Mouse (Mus musculus) myocyte (in vitro differentiated cells): ENCODE data around the gene Mfsd6l. TPM values are rescaled to one million over a fixed set of nuclear protein-coding genes. Genes with fewer than 3 reads are reported as not detected.

Experiments
- H3K27me3 ChIP-seq: one replicate; pipeline ENCODE4 v1.6.1; 2011; ENCODE audit not compliant: control insufficient read depth, insufficient read depth, insufficient read length
- H3K36me3 ChIP-seq: one replicate; pipeline ENCODE4 v1.6.1; 2011; ENCODE audit not compliant: control insufficient read depth, insufficient read depth
- H3K4me2 ChIP-seq: one replicate; pipeline ENCODE4 v1.6.1; 2011; ENCODE audit warnings: low read depth, control low read depth
- H3K4me3 ChIP-seq: one replicate; pipeline ENCODE4 v1.5.1; 2011; ENCODE audit warnings: mild to moderate bottlenecking, control low read depth, moderate library complexity
- H3K79me2 ChIP-seq: one replicate; pipeline ENCODE4 v1.6.1; 2011; ENCODE audit not compliant: control insufficient read depth, insufficient read depth
- H3ac ChIP-seq: one replicate; pipeline ENCODE4 v1.6.1; 2011; ENCODE audit not compliant: control insufficient read depth, insufficient read length
- CEBPB ChIP-seq: IDR thresholded peaks from 2 replicates; pipeline ENCODE4 v1.6.1; 2011; ENCODE audit warnings: mild to moderate bottlenecking, moderate library complexity; ENCODE audit not compliant: poor library complexity, insufficient read depth, severe bottlenecking
- E2F4 ChIP-seq: IDR thresholded peaks from one replicate; pipeline ENCODE4 v1.6.1; 2011; ENCODE audit warnings: mild to moderate bottlenecking, control low read depth, moderate library complexity; ENCODE audit not compliant: insufficient read depth
- MAX ChIP-seq: IDR thresholded peaks from one replicate; pipeline ENCODE4 v1.6.1; 2011; ENCODE audit warnings: low read depth, mild to moderate bottlenecking, control low read depth
- MYOD1 ChIP-seq, 3 experiments: IDR thresholded peaks; one replicate each; pipeline ENCODE4 v1.6.1; 2011; ENCODE audit warnings: control low read depth in 2 of 3, low read depth in 2 of 3, mild to moderate bottlenecking in 2 of 3, moderate library complexity in 1 of 3; ENCODE audit not compliant: insufficient read length in 2 of 3, control insufficient read depth in 1 of 3
- MYOG ChIP-seq, 3 experiments: IDR thresholded peaks; one replicate each; pipeline ENCODE4 v1.6.1; 2011; ENCODE audit warnings: control low read depth in 2 of 3, low read depth in 2 of 3, mild to moderate bottlenecking in 2 of 3; ENCODE audit not compliant: insufficient read length in 2 of 3, control insufficient read depth in 1 of 3, insufficient read depth in 1 of 3
- POLR2A ChIP-seq: IDR thresholded peaks from one replicate; pipeline ENCODE4 v1.6.1; 2011; ENCODE audit warnings: low read depth, mild to moderate bottlenecking, control low read depth, moderate library complexity; ENCODE audit not compliant: insufficient read length
- POLR2AphosphoS2 ChIP-seq: IDR thresholded peaks from one replicate; pipeline ENCODE4 v1.6.1; 2011; ENCODE audit warnings: low read depth, control low read depth; ENCODE audit not compliant: insufficient read length
- REST ChIP-seq: IDR thresholded peaks from one replicate; pipeline ENCODE4 v1.6.1; 2011; ENCODE audit warnings: mild to moderate bottlenecking, control low read depth, moderate library complexity; ENCODE audit not compliant: insufficient read depth, insufficient read length
- SRF ChIP-seq: IDR thresholded peaks from one replicate; pipeline ENCODE4 v1.6.1; 2011; ENCODE audit warnings: low read depth; ENCODE audit not compliant: control insufficient read depth, insufficient read length
- TCF12 ChIP-seq: IDR thresholded peaks from one replicate; pipeline ENCODE4 v1.6.1; 2011; ENCODE audit warnings: mild to moderate bottlenecking, control low read depth; ENCODE audit not compliant: poor library complexity, insufficient read depth, severe bottlenecking
- TCF3 ChIP-seq: IDR thresholded peaks from one replicate; pipeline ENCODE4 v1.6.1; 2011; ENCODE audit warnings: low read depth, control low read depth; ENCODE audit not compliant: insufficient read length
- USF1 ChIP-seq: IDR thresholded peaks from one replicate; pipeline ENCODE4 v1.6.1; 2011; ENCODE audit warnings: low read depth, mild to moderate bottlenecking, control low read depth, moderate library complexity
- polyA plus RNA-seq: library from polyadenylated mRNA; unstranded; fragments of >200 nt; fragmentation: generic; extraction: Trizol; gene quantifications from one replicate; pipeline ENCODE4 v1.2.1, GENCODE M21; 2012; ENCODE audit warnings: missing spikeins

Gene Mfsd6l
- polyA plus RNA-seq, 1 experiment: not detected

- no peak overlapping the region for H3K4me3 ChIP-seq
- H3K36me3 ChIP-seq: no peaks in the 10 kb centered on the region
- no peak overlapping the region for H3ac ChIP-seq
- H3K79me2 ChIP-seq: no peaks in the 10 kb centered on the region
- TF ChIP-seq MYOG (IDR thresholded peaks at IDR 0.05; ENCODE audit: control insufficient read depth in 1 of 3, insufficient read depth in 1 of 3, insufficient read length in 2 of 3, low read depth in 2 of 3) (no peak), TCF12 (no peak), SRF (no peak), USF1 (no peak), MYOD1 (IDR thresholded peaks at IDR 0.05; ENCODE audit: control insufficient read depth in 1 of 3, insufficient read length in 2 of 3, low read depth in 2 of 3) (no peak), TCF3 (no peak), POLR2AphosphoS2 (no peak), MAX (no peak), E2F4 (no peak), POLR2A (no peak), REST (no peak), CEBPB (no peak)
- peak overlapping the region; percentile 53 for H3K4me2 ChIP-seq
- no peaks in the 10 kb centered on the region for H3K27me3 ChIP-seq
Measured at GRCm38 (mm10) chr11:68536026-68536425, 20.0 kb upstream of the Mfsd6l start.

GRCm38 (mm10) chr11:68536465-68536864 lies 19.5 kb upstream of the Mfsd6l start:
- no peak for TF ChIP-seq E2F4
- peak; percentile 6 to 84 (median 76) for TF ChIP-seq MYOD1 (IDR thresholded peaks at IDR 0.05; ENCODE audit: control insufficient read depth in 1 of 3, insufficient read length in 2 of 3, low read depth in 2 of 3)
- TF ChIP-seq SRF: peak; percentile 85
- TF ChIP-seq MYOG (IDR thresholded peaks at IDR 0.05; ENCODE audit: control insufficient read depth in 1 of 3, insufficient read depth in 1 of 3, insufficient read length in 2 of 3, low read depth in 2 of 3): peak in 2 of 3 experiments; percentile 44 to 46
- no peak for TF ChIP-seq POLR2AphosphoS2
- Histone ChIP-seq H3K4me2 (peak overlapping the region; percentile 53), H3K4me3 (no peak overlapping the region), H3ac (no peak overlapping the region), H3K36me3 (no peaks in the 10 kb centered on the region), H3K27me3 (no peaks in the 10 kb centered on the region), H3K79me2 (no peaks in the 10 kb centered on the region)

DNA sequence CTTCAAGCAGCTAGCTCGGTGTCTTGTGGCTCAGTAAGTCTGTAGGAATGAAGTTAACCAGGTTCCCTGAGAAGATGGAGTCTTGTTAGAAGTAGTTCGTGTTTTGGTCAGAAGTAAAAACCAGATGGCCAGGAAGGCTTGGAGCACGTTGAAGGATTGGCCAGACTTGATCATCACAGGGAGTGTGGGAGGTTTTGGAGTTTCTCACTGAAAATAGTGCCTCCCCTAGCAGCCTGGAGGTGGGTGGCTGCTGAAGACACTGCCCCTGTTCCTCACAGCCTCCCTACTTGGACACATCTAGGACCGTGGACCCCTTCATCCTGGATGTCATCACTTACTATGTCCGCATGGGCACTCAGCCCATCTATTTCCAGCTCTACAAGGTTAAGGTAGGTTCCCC lies 16.4 kb upstream of the Mfsd6l start:
- H3K4me2 ChIP-seq: no peak overlapping the region
- no peaks in the 10 kb centered on the region for H3K36me3 ChIP-seq
- no peak overlapping the region for H3K4me3 ChIP-seq
- no peak overlapping the region for H3ac ChIP-seq
- H3K79me2 ChIP-seq: no peaks in the 10 kb centered on the region
- TF ChIP-seq POLR2A (no peak), SRF (no peak), E2F4 (no peak), MAX (no peak), REST (no peak), TCF12 (no peak), MYOG (IDR thresholded peaks at IDR 0.05; ENCODE audit: control insufficient read depth in 1 of 3, insufficient read depth in 1 of 3, insufficient read length in 2 of 3, low read depth in 2 of 3) (no peak), CEBPB (no peak), POLR2AphosphoS2 (no peak), TCF3 (no peak), MYOD1 (IDR thresholded peaks at IDR 0.05; ENCODE audit: control insufficient read depth in 1 of 3, insufficient read length in 2 of 3, low read depth in 2 of 3) (no peak), USF1 (no peak)
- peaks cover 10% of the 10 kb centered on the region for H3K27me3 ChIP-seq

DNA sequence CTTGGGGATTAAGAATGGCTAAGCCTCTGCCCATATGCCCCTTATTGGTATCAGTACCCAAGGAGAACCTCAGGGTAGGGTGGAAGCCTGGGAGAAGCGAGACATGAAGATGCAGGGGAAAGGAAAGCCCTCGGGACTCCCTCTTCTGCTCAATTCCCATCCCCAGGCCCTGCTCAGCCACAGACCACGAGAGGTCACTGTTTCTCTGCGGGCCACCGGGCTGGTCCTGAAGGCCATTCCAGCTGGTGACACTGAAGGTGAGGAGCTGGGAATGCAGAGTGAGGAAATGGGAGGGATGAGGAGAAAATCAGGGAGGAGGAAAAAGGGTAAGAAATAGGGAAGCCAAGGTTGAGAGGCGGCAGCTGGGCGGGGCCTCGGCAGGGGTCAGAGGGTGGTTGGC lies 11.4 kb upstream of the Mfsd6l start:
- no peaks in the 10 kb centered on the region for H3K36me3 ChIP-seq
- H3K4me3 ChIP-seq: no peak overlapping the region
- no peak overlapping the region for H3K4me2 ChIP-seq
- no peaks in the 10 kb centered on the region for H3K79me2 ChIP-seq
- peaks cover 14% of the 10 kb centered on the region for H3K27me3 ChIP-seq
- H3ac ChIP-seq: no peak overlapping the region
- TF ChIP-seq POLR2A (no peak), MYOG (IDR thresholded peaks at IDR 0.05; ENCODE audit: control insufficient read depth in 1 of 3, insufficient read depth in 1 of 3, insufficient read length in 2 of 3, low read depth in 2 of 3) (no peak), MAX (no peak), CEBPB (no peak), USF1 (no peak), REST (no peak), TCF12 (no peak), SRF (no peak), MYOD1 (IDR thresholded peaks at IDR 0.05; ENCODE audit: control insufficient read depth in 1 of 3, insufficient read length in 2 of 3, low read depth in 2 of 3) (no peak), POLR2AphosphoS2 (no peak), TCF3 (no peak), E2F4 (no peak)
